Mouse (Mus musculus): ENCODE results near the gene Pik3r5. TPM values are rescaled to one million over a fixed set of nuclear protein-coding genes. Genes with fewer than 3 reads are reported as not detected.

Pik3r5 gene
- total and polyA plus RNA-seq, 3 experiments = 0.02 to 0.49 TPM; not detected in 1

DNA sequence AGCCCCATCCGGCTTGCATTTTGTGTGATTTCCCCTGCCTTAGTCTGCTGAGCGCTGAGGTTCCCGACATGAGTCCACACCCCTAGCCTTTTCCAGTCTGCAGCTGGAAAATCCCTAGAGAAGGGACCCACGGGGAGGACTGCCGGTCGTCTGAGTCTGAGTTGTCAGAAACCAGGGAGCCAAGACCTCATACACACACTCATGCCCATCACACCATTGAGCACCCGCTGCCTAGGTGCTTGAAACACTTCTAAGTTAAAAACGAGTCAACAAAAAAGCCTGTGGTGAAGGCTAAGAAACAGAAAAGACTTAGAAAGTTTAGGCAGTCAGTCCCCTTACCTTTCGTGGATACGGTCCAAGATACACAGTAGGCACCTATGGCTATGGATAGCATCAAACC, 55.8 kb downstream of the Pik3r5 start:
- Histone ChIP-seq H3K36me3 (replicated peaks) (no peaks in the 10 kb centered on the region), H3K9me3 (replicated peaks) (no peaks in the 10 kb centered on the region), H3K4me1 (ENCODE audit: insufficient read depth, low read depth, low read length) (no peaks in the 10 kb centered on the region), H3K4me3 (ENCODE audit: low read depth, low read length) (no peak overlapping the region), H3K27me3 (ENCODE audit: insufficient read depth, low read length) (peaks cover 18% of the 10 kb centered on the region; the same call in 1 of the 2 replicates)
- no peak for TF ChIP-seq POLR2AphosphoS5 (IDR thresholded peaks at IDR 0.05; ENCODE audit: insufficient replicate concordance, low read depth, low read length)
- TF ChIP-seq GATA1 (IDR thresholded peaks at IDR 0.05; ENCODE audit: borderline replicate concordance, low read length) = no peak
- TF ChIP-seq CTCF (IDR thresholded peaks at IDR 0.05; ENCODE audit: low read depth, low read length) = no peak
- TF ChIP-seq GATA2 (IDR thresholded peaks at IDR 0.05; ENCODE audit: borderline replicate concordance, low read depth, low read length) = no peak
- no peak for TF ChIP-seq TAL1 (conservative IDR thresholded peaks at IDR 0.05; ENCODE audit: low read depth, low read length)
- no peak for DNase-seq (ENCODE audit: low spot score)
- no peak for ATAC-seq (ENCODE audit: extremely low read depth, insufficient number of reproducible peaks, low FRiP score, poor library complexity, severe bottlenecking)

GRCm38 (mm10) chr11:68488256-68488824, 56.4 kb downstream of the Pik3r5 start:
- no peak for ATAC-seq (ENCODE audit: extremely low read depth, insufficient number of reproducible peaks, low FRiP score, poor library complexity, severe bottlenecking)
- no peak for TF ChIP-seq TAL1 (conservative IDR thresholded peaks at IDR 0.05; ENCODE audit: low read depth, low read length)
- no peak for TF ChIP-seq POLR2AphosphoS5 (IDR thresholded peaks at IDR 0.05; ENCODE audit: insufficient replicate concordance, low read depth, low read length)
- TF ChIP-seq GATA2 (IDR thresholded peaks at IDR 0.05; ENCODE audit: borderline replicate concordance, low read depth, low read length) = no peak
- TF ChIP-seq GATA1 (IDR thresholded peaks at IDR 0.05; ENCODE audit: borderline replicate concordance, low read length) = no peak
- TF ChIP-seq CTCF (IDR thresholded peaks at IDR 0.05; ENCODE audit: low read depth, low read length) = no peak
- Histone ChIP-seq H3K4me3 (ENCODE audit: low read depth, low read length) (no peak overlapping the region), H3K36me3 (replicated peaks) (no peaks in the 10 kb centered on the region), H3K9me3 (replicated peaks) (no peaks in the 10 kb centered on the region), H3K4me1 (ENCODE audit: insufficient read depth, low read depth, low read length) (no peaks in the 10 kb centered on the region), H3K27me3 (ENCODE audit: insufficient read depth, low read length) (peaks cover 18% of the 10 kb centered on the region; the same call in 1 of the 2 replicates)
- no peak for DNase-seq (ENCODE audit: low spot score)

GRCm38 (mm10) chr11:68489236-68489635, 57.3 kb downstream of the Pik3r5 start:
- TF ChIP-seq CTCF (IDR thresholded peaks at IDR 0.05; ENCODE audit: low read depth, low read length) = no peak
- no peak for TF ChIP-seq TAL1 (conservative IDR thresholded peaks at IDR 0.05; ENCODE audit: low read depth, low read length)
- no peak for TF ChIP-seq POLR2AphosphoS5 (IDR thresholded peaks at IDR 0.05; ENCODE audit: insufficient replicate concordance, low read depth, low read length)
- no peak for TF ChIP-seq GATA2 (IDR thresholded peaks at IDR 0.05; ENCODE audit: borderline replicate concordance, low read depth, low read length)
- DNase-seq (ENCODE audit: low spot score) (no peak), ATAC-seq (ENCODE audit: extremely low read depth, insufficient number of reproducible peaks, low FRiP score, poor library complexity, severe bottlenecking) (no peak)
- no peaks in the 10 kb centered on the region for H3K36me3 ChIP-seq (replicated peaks)
- H3K4me1 ChIP-seq (ENCODE audit: insufficient read depth, low read depth, low read length) = no peaks in the 10 kb centered on the region
- no peak overlapping the region for H3K4me3 ChIP-seq (ENCODE audit: low read depth, low read length)
- H3K27me3 ChIP-seq (ENCODE audit: insufficient read depth, low read length) = peaks cover 21% of the 10 kb centered on the region; the same call in 1 of the 2 replicates
- no peaks in the 10 kb centered on the region for H3K9me3 ChIP-seq (replicated peaks)

- no peak overlapping the region for H3K4me3 ChIP-seq (ENCODE audit: low read depth, low read length)
- H3K36me3 ChIP-seq (replicated peaks) = no peaks in the 10 kb centered on the region
- TF ChIP-seq CTCF (IDR thresholded peaks at IDR 0.05; ENCODE audit: low read depth, low read length) (no peak), GATA2 (IDR thresholded peaks at IDR 0.05; ENCODE audit: borderline replicate concordance, low read depth, low read length) (no peak), POLR2AphosphoS5 (IDR thresholded peaks at IDR 0.05; ENCODE audit: insufficient replicate concordance, low read depth, low read length) (no peak), TAL1 (conservative IDR thresholded peaks at IDR 0.05; ENCODE audit: low read depth, low read length) (no peak), GATA1 (IDR thresholded peaks at IDR 0.05; ENCODE audit: borderline replicate concordance, low read length) (no peak)
- H3K9me3 ChIP-seq (replicated peaks) = no peaks in the 10 kb centered on the region
- peaks cover 25% of the 10 kb centered on the region; the same call in 1 of the 2 replicates for H3K27me3 ChIP-seq (ENCODE audit: insufficient read depth, low read length)
- no peak for DNase-seq (ENCODE audit: low spot score)
- ATAC-seq (ENCODE audit: extremely low read depth, insufficient number of reproducible peaks, low FRiP score, poor library complexity, severe bottlenecking) = no peak
- no peaks in the 10 kb centered on the region for H3K4me1 ChIP-seq (ENCODE audit: insufficient read depth, low read depth, low read length)
These were observed 60.7 kb downstream of the Pik3r5 start for GRCm38 (mm10) chr11:68492592-68492991.

- H3K4me1 ChIP-seq (ENCODE audit: insufficient read depth, low read depth, low read length) = no peaks in the 10 kb centered on the region
- TF ChIP-seq TAL1 (conservative IDR thresholded peaks at IDR 0.05; ENCODE audit: low read depth, low read length) (no peak), POLR2AphosphoS5 (IDR thresholded peaks at IDR 0.05; ENCODE audit: insufficient replicate concordance, low read depth, low read length) (no peak), CTCF (IDR thresholded peaks at IDR 0.05; ENCODE audit: low read depth, low read length) (no peak), GATA1 (IDR thresholded peaks at IDR 0.05; ENCODE audit: borderline replicate concordance, low read length) (no peak), GATA2 (IDR thresholded peaks at IDR 0.05; ENCODE audit: borderline replicate concordance, low read depth, low read length) (no peak)
- no peaks in the 10 kb centered on the region for H3K36me3 ChIP-seq (replicated peaks)
- H3K27me3 ChIP-seq (ENCODE audit: insufficient read depth, low read length) = peaks cover 29% of the 10 kb centered on the region
- no peak overlapping the region for H3K4me3 ChIP-seq (ENCODE audit: low read depth, low read length)
- H3K9me3 ChIP-seq (replicated peaks) = no peaks in the 10 kb centered on the region
- ATAC-seq (ENCODE audit: extremely low read depth, insufficient number of reproducible peaks, low FRiP score, poor library complexity, severe bottlenecking) (no peak), DNase-seq (ENCODE audit: low spot score) (no peak)
These were observed 61.8 kb downstream of the Pik3r5 start for GRCm38 (mm10) chr11:68493760-68494159.

DNA sequence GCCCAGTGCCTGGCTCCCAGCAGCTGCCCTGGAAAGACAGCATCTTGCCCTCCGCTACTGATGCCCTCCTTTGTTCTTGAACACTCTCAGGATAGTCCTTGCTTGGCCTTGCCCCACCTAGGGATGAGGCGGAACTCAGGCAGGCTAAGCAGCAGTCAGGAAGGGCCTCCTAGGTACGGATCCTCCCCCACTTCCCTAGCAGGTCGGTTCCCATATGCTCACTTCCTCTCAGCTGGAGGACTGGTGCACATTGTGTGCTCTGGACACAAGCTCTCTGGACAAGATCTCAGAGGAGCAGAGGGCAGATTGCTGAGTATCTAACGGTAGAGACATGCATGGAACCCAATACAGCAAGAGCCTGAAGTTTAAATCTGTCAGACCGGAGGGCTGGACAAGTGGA, 65.2 kb downstream of the Pik3r5 start:
- H3K27me3 ChIP-seq (ENCODE audit: insufficient read depth, low read length) = peaks cover 28% of the 10 kb centered on the region
- H3K36me3 ChIP-seq (replicated peaks) = no peaks in the 10 kb centered on the region
- TF ChIP-seq GATA2 (IDR thresholded peaks at IDR 0.05; ENCODE audit: borderline replicate concordance, low read depth, low read length) (no peak), TAL1 (conservative IDR thresholded peaks at IDR 0.05; ENCODE audit: low read depth, low read length) (no peak), CTCF (IDR thresholded peaks at IDR 0.05; ENCODE audit: low read depth, low read length) (no peak), POLR2AphosphoS5 (IDR thresholded peaks at IDR 0.05; ENCODE audit: insufficient replicate concordance, low read depth, low read length) (no peak), GATA1 (IDR thresholded peaks at IDR 0.05; ENCODE audit: borderline replicate concordance, low read length) (no peak)
- H3K4me1 ChIP-seq (ENCODE audit: insufficient read depth, low read depth, low read length) = peaks cover 20% of the 10 kb centered on the region
- DNase-seq (ENCODE audit: low spot score) (no peak), ATAC-seq (ENCODE audit: extremely low read depth, insufficient number of reproducible peaks, low FRiP score, poor library complexity, severe bottlenecking) (no peak)
- H3K9me3 ChIP-seq (replicated peaks) = no peaks in the 10 kb centered on the region
- H3K4me3 ChIP-seq (ENCODE audit: low read depth, low read length) = no peak overlapping the region

All from G1E (cell line).